Mouse (Mus musculus) spleen, adult 2 months (tissue): ENCODE data around the gene Usp8. TPM values are rescaled to one million over a fixed set of nuclear protein-coding genes. Genes with fewer than 3 reads are reported as not detected.

ENCODE experiments used
- DNase-seq, 2 experiments: peaks; one replicate each; pipeline versions ENCODE4 v3.0.0 to v3.0.0-alpha.2; 2012 to 2021; ENCODE audit warnings: low spot score in 2 of 2, low read depth in 1 of 2
- H3K27ac ChIP-seq: fragments of 200-500 bp; 2 replicates; pipeline ENCODE4 v1.5.1; 2012; ENCODE audit warnings: low read length, inconsistent platforms; ENCODE audit not compliant: insufficient read depth
- H3K27me3 ChIP-seq: fragments of 200-500 bp; 2 replicates; pipeline ENCODE4 v1.6.1; 2012; ENCODE audit warnings: mild to moderate bottlenecking, moderate library complexity, low read length, inconsistent platforms; ENCODE audit not compliant: control insufficient read depth, insufficient read depth
- H3K36me3 ChIP-seq: fragments of 200-500 bp; 2 replicates; pipeline ENCODE4 v1.6.1; 2012; ENCODE audit warnings: mild to moderate bottlenecking, low read length, inconsistent platforms; ENCODE audit not compliant: control insufficient read depth, insufficient read depth
- H3K4me1 ChIP-seq: fragments of 200-500 bp; 2 replicates; pipeline ENCODE4 v1.6.1; 2011; ENCODE audit warnings: inconsistent platforms; ENCODE audit not compliant: control insufficient read depth, insufficient read depth, insufficient read length
- H3K4me3 ChIP-seq: fragments of 200-500 bp; 2 replicates; pipeline ENCODE4 v1.5.1; 2011; ENCODE audit warnings: mild to moderate bottlenecking, inconsistent platforms; ENCODE audit not compliant: insufficient read depth, insufficient read length; ENCODE audit errors: extremely low read depth
- CTCF ChIP-seq: fragments of 200-500 bp; IDR thresholded peaks from 2 replicates; pipeline ENCODE4 v1.5.1; 2011; ENCODE audit warnings: mild to moderate bottlenecking, inconsistent platforms; ENCODE audit not compliant: insufficient read depth, insufficient read length, insufficient replicate concordance; ENCODE audit errors: extremely low read depth
- POLR2A ChIP-seq: fragments of 200-500 bp; IDR thresholded peaks from 2 replicates; pipeline ENCODE4 v1.6.1; 2011; ENCODE audit warnings: low read depth, low read length, inconsistent platforms
- WGBS: fragments of 180-500 bp; shearing (Covaris S2); methylation state at CpG from one replicate; pipeline ENCODE4 v1.1.7; 2018; 5-methylcytosine and 5-hydroxymethylcytosine counted together
- polyA plus RNA-seq: library from polyadenylated mRNA; depleted of rRNA; stranded (reverse); fragments of >200 nt; gene quantifications from 2 replicates; pipeline ENCODE4 v1.2.3, GENCODE M21; 2012

The Usp8 gene
- polyA plus RNA-seq, 1 experiment = 9.2 TPM

DNA sequence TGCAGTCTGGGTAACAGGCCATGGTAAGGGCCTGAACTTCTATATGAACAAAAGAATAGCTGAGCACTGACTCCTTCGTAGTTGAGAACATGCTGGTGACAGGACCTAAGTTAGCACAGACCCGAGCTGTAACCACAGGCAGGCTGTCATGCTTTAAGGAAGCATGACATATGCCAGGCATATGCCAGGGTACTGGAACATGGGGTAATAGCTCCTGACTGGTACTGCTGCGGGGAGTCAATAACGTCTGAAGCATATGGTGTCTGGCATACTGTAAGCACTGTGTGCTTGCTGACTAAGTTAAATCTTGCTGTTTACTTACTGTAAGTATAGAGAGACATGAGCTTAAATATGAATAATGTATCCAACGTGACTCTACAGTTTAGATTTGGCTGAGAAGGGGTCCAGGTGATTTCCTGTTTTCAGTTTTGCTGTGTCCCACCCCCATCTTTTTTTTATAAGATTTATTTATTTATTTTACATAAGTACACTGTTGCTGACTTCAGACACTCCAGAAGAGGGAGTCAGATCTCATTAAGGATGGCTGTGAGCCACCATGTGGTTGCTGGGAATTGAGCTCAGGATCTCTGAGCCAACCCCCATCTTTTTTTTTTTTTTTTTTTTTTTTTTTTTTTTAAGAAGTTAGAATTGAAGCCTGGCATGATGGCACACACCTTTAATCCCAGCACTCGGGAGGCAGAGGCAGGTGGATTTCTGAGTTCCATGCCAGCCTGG lies 28.4 kb downstream of the Usp8 start:
- Histone ChIP-seq H3K27me3 (no peaks in the 10 kb centered on the region), H3K4me1 (no peaks in the 10 kb centered on the region), H3K27ac (no peak overlapping the region), H3K4me3 (no peak overlapping the region), H3K36me3 (peaks cover 30% of the 10 kb centered on the region)
- 85% methylated on average over 6 of the region's 6 CpGs for WGBS
- TF ChIP-seq POLR2A = no peak
- TF ChIP-seq CTCF = no peak
- DNase-seq = no peak

GRCm38 (mm10) chr2:126740314-126740713 lies 33.2 kb downstream of the Usp8 start:
- H3K27ac ChIP-seq = no peak overlapping the region
- TF ChIP-seq POLR2A (no peak), CTCF (no peak)
- H3K4me1 ChIP-seq = no peaks in the 10 kb centered on the region
- H3K4me3 ChIP-seq = no peak overlapping the region
- WGBS = 92% methylated on average over 2 of the region's 2 CpGs
- DNase-seq = no peak
- H3K27me3 ChIP-seq = no peaks in the 10 kb centered on the region
- H3K36me3 ChIP-seq = peaks cover 27% of the 10 kb centered on the region

GRCm38 (mm10) chr2:126743389-126743788 lies 36.3 kb downstream of the Usp8 start:
- Histone ChIP-seq H3K4me1 (no peaks in the 10 kb centered on the region), H3K27me3 (no peaks in the 10 kb centered on the region), H3K4me3 (no peak overlapping the region), H3K27ac (no peak overlapping the region), H3K36me3 (peaks cover 25% of the 10 kb centered on the region)
- no peak for DNase-seq
- no peak for TF ChIP-seq POLR2A
- no peak for TF ChIP-seq CTCF
- WGBS = 94% methylated on average over 5 of the region's 5 CpGs

DNA sequence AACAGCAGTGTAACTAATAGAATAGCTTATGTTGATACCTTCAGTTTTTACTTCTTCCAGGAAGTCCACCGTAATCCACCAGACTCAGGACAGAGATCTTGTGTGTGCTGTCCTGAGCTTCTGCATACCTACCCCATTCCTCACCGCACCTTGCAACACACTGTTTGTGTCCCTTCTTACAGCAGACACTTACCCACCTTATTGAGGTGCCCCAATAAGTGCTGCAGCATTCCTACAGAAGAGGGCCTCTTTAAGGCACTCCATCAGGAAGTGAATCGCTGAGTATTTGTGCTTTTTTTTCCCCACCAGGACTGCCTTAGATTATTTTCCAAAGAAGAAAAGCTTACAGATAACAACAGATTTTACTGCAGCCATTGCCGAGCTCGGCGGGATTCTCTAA lies 48.5 kb downstream of the Usp8 start:
- Histone ChIP-seq H3K36me3 (peaks cover 49% of the 10 kb centered on the region), H3K27ac (no peak overlapping the region), H3K4me3 (no peak overlapping the region), H3K4me1 (no peaks in the 10 kb centered on the region), H3K27me3 (no peaks in the 10 kb centered on the region)
- no peak for DNase-seq
- TF ChIP-seq POLR2A (no peak), CTCF (no peak)
- WGBS = 97% methylated on average over 6 of the region's 6 CpGs

- no peaks in the 10 kb centered on the region for H3K27me3 ChIP-seq
- H3K4me1 ChIP-seq = no peaks in the 10 kb centered on the region
- H3K4me3 ChIP-seq = no peak overlapping the region
- no peak for DNase-seq
- 93% methylated on average over 7 of the region's 7 CpGs for WGBS
- H3K27ac ChIP-seq = no peak overlapping the region
- TF ChIP-seq CTCF = no peak
- no peak for TF ChIP-seq POLR2A
- H3K36me3 ChIP-seq = peaks cover 45% of the 10 kb centered on the region
Observed at GRCm38 (mm10) chr2:126759351-126759750, 52.2 kb downstream of the Usp8 start.

DNA sequence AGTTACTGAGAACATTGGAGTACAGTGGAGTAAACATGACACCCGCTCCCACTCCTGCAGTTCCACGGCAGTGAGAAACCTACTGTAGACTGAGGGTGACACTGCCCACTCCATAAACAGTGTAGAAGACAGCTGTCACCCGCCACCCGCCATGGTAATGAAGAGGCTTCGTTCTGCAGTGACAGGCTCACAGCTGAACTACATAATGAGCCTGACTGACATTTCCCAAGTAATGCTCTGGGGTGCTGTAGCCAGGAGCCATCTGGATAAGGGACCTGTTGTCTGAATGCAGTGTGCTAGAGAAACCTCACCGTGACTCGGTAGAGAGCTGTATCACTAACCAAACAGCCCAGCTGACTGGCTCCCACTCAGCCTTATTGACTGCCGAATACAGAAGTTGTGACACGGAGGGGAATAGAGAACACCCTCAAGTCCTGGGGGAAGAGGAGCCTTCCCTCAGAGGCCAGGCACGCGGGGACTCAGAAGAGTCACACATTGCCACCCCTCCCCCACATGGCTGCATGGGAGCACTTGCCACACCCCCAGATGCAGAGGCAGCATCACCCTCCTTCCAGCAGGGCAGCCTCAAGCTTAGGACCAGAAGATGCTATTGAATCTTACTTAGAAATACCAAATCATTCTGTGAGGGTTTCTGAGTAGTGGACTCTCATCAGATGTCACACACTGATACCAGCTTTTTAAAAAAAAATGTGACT lies 58.9 kb downstream of the Usp8 start:
- peaks cover 4% of the 10 kb centered on the region; the same call in 1 of the 2 replicates for H3K36me3 ChIP-seq
- H3K27ac ChIP-seq = no peak overlapping the region
- no peaks in the 10 kb centered on the region for H3K27me3 ChIP-seq
- DNase-seq = no peak
- TF ChIP-seq CTCF = no peak
- TF ChIP-seq POLR2A = no peak
- 56% methylated on average over 11 of the region's 11 CpGs for WGBS
- H3K4me3 ChIP-seq = no peak overlapping the region
- no peaks in the 10 kb centered on the region for H3K4me1 ChIP-seq

- Histone ChIP-seq H3K27me3 (no peaks in the 10 kb centered on the region), H3K27ac (no peak overlapping the region), H3K4me1 (no peaks in the 10 kb centered on the region), H3K36me3 (0 out of 2 replicates have a peak, but pooled peaks cover 1% of the 10 kb centered on the region), H3K4me3 (no peak overlapping the region)
- DNase-seq = no peak
- 96% methylated on average over 3 of the region's 3 CpGs for WGBS
- TF ChIP-seq POLR2A (no peak), CTCF (no peak)
Observed at GRCm38 (mm10) chr2:126767599-126767998, 60.5 kb downstream of the Usp8 start.
